Mouse (Mus musculus): ENCODE data around the gene Ssh1. TPM values are rescaled to one million over a fixed set of nuclear protein-coding genes. Genes with fewer than 3 reads are reported as not detected.

The Ssh1 gene
- polyA plus RNA-seq, 1 experiment from 2014 or later, result 7.4 TPM

GRCm38 (mm10) chr5:113889912-113890311, 103.8 kb downstream of the Ssh1 start:
- Histone ChIP-seq H3K27ac (replicated peaks) (no peak overlapping the region), H3K4me1 (replicated peaks) (peaks cover 23% of the 10 kb centered on the region), H3K9ac (no peak overlapping the region), H3K36me3 (replicated peaks) (no peaks in the 10 kb centered on the region), H3K4me3 (replicated peaks) (no peak overlapping the region), H3K9me3 (replicated peaks) (no peaks in the 10 kb centered on the region), H3K4me2 (no peak overlapping the region), H3K27me3 (no peaks in the 10 kb centered on the region)
- no peak for ATAC-seq (ENCODE audit: insufficient read depth)
- 66% methylated on average over 4 of the region's 4 CpGs for WGBS (ENCODE audit: insufficient replicate concordance)

- Histone ChIP-seq H3K27ac (replicated peaks) (peak overlapping the region; percentile 55; the same call in 1 of the 2 replicates), H3K36me3 (replicated peaks) (no peaks in the 10 kb centered on the region), H3K4me1 (replicated peaks) (peaks cover 29% of the 10 kb centered on the region), H3K4me3 (replicated peaks) (no peak overlapping the region), H3K9ac (no peak overlapping the region), H3K4me2 (no peak overlapping the region), H3K27me3 (no peaks in the 10 kb centered on the region), H3K9me3 (replicated peaks) (no peaks in the 10 kb centered on the region)
- ATAC-seq (ENCODE audit: insufficient read depth), result 0 out of 2 replicates have a peak, but pooled peaks have one; percentile 18
- 37% methylated on average over 19 of the region's 19 CpGs for WGBS (ENCODE audit: insufficient replicate concordance)
These were observed 104.3 kb downstream of the Ssh1 start for GRCm38 (mm10) chr5:113889181-113889906.

GRCm38 (mm10) chr5:113888186-113888795, 105.4 kb downstream of the Ssh1 start:
- 74% methylated on average over 5 of the region's 5 CpGs for WGBS (ENCODE audit: insufficient replicate concordance)
- Histone ChIP-seq H3K4me2 (no peak overlapping the region), H3K36me3 (replicated peaks) (no peaks in the 10 kb centered on the region), H3K4me3 (replicated peaks) (no peak overlapping the region), H3K27me3 (no peaks in the 10 kb centered on the region), H3K27ac (replicated peaks) (no peak overlapping the region), H3K9me3 (replicated peaks) (no peaks in the 10 kb centered on the region), H3K4me1 (replicated peaks) (peaks cover 39% of the 10 kb centered on the region), H3K9ac (no peak overlapping the region)
- ATAC-seq (ENCODE audit: insufficient read depth), result no peak

DNA sequence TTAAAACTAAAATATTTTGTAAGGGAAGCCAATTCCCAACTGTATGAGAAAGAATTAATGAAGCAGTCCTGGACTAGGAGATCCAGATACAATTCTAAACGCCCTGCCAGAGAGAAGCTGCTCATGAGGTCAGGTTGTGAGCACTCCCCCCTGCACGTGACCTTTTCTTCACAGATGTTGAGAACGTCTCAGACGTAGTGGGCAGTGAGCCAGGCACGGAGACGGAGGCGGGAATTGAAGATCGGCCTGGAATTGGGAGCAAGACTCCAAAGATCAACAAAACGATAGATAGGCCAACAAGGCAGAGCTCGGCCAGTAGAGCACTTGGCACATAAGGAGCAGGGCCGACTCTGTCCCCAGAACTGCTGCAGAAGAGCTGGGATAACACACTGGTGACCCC, 106.6 kb downstream of the Ssh1 start:
- H3K27me3 ChIP-seq, result no peaks in the 10 kb centered on the region
- no peaks in the 10 kb centered on the region for H3K36me3 ChIP-seq (replicated peaks)
- H3K9me3 ChIP-seq (replicated peaks), result no peaks in the 10 kb centered on the region
- ATAC-seq (ENCODE audit: insufficient read depth), result no peak
- H3K4me1 ChIP-seq (replicated peaks), result peaks cover 45% of the 10 kb centered on the region
- H3K4me3 ChIP-seq (replicated peaks), result no peak overlapping the region
- no peak overlapping the region for H3K4me2 ChIP-seq
- whole genome bisulfite sequencing (ENCODE audit: insufficient replicate concordance), result 64% methylated on average over 11 of the region's 11 CpGs
- no peak overlapping the region for H3K9ac ChIP-seq
- peak overlapping the region; percentile 15; the same call in 1 of the 2 replicates for H3K27ac ChIP-seq (replicated peaks)

Other genes with a start within 250 kb of the Ssh1 start
- 17.5 and 20.7 TPM in 2 replicates for gene Sart3, start 221.4 kb downstream of the Ssh1 start, polyA plus RNA-seq (2015; fragmentation: Nextera tagmentation; extraction: Ambion mirVana)
- 79.1 and 85.3 TPM in 2 replicates for gene Iscu, start 221.1 kb downstream of the Ssh1 start, polyA plus RNA-seq (2015; fragmentation: Nextera tagmentation; extraction: Ambion mirVana)
- 4.0 and 4.2 TPM in 2 replicates for gene Tmem119, start 193.4 kb downstream of the Ssh1 start, polyA plus RNA-seq (2015; fragmentation: Nextera tagmentation; extraction: Ambion mirVana)
- gene Selplg, start 161.2 kb downstream of the Ssh1 start, polyA plus RNA-seq (2015; fragmentation: Nextera tagmentation; extraction: Ambion mirVana), result 13.2 and 15.3 TPM in 2 replicates
- gene Coro1c, start 85.1 kb downstream of the Ssh1 start, polyA plus RNA-seq (2015; fragmentation: Nextera tagmentation; extraction: Ambion mirVana), result 38.6 and 43.4 TPM in 2 replicates
- gene Dao, start 9.8 kb upstream of the Ssh1 start, polyA plus RNA-seq (2015; fragmentation: Nextera tagmentation; extraction: Ambion mirVana), result not detected in 2 replicates
- gene Usp30, start 71.6 kb upstream of the Ssh1 start, polyA plus RNA-seq (2015; fragmentation: Nextera tagmentation; extraction: Ambion mirVana), result 2.8 and 3.2 TPM in 2 replicates
- gene Svop, start 97.7 kb upstream of the Ssh1 start, polyA plus RNA-seq (2015; fragmentation: Nextera tagmentation; extraction: Ambion mirVana), result not detected in 2 replicates
- 3.1 and 4.1 TPM in 2 replicates for gene Alkbh2, start 134.3 kb upstream of the Ssh1 start, polyA plus RNA-seq (2015; fragmentation: Nextera tagmentation; extraction: Ambion mirVana)
- gene Ung, start 136.5 kb upstream of the Ssh1 start, polyA plus RNA-seq (2015; fragmentation: Nextera tagmentation; extraction: Ambion mirVana), result 18.2 and 19.0 TPM in 2 replicates
- gene Acacb, start 152.6 kb upstream of the Ssh1 start, polyA plus RNA-seq (2015; fragmentation: Nextera tagmentation; extraction: Ambion mirVana), result 0.43 and 0.45 TPM in 2 replicates

Measured in liver, embryonic 15.5 days (tissue).